Mouse (Mus musculus) right cerebral cortex, postnatal 25 days (tissue): ENCODE measurements at regions not wholly inside any gene's neighbourhood (a gene's known extent, or its start where the extent isn't known, plus 50 kb on each side); places are given as distances from the start of the nearest gene placed in this dataset.

Experiments
- DNase-seq: peaks from one replicate; pipeline ENCODE4 v3.0.0; 2022

DNA sequence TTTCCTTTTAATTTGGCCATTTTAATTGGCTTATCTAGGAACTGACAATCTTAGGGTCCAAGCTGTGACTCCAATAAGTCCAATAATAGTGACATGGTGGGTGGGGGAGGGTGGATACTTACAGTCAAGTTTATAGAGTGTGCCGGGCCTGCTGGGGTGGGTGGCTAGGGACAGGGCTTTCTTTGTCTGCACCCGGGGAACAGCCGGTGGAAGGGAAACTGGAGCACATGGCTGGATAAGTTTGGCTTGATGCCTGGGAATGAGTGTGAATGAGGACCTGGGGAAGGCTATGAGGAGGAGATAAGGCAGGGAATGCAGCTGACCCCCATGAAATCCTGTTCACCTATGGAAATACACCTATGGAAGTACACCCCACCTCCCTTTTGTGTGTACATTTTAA is 81.7 kb upstream of the Cers4 start:
- DNase-seq = no peak

DNA sequence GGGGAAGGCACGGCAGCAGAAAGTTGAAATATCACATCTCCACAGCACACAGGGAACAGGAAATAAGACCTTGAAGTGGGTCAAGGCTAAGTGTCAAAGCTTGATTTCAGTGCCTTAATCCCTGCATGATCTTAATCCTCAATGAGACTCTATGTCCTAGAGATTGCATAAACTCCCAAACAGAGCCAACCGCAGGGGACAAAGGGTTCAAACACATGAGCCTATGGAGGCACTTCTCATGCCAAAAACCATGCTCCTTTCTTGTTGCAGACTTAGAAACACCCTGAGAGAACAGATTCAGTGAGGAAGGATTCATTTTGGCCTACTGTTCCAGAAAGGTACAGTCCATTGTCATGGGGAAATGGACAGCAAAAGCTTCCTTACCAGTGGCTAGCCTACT is 81.0 kb upstream of the Cers4 start:
- DNase-seq = no peak

DNA sequence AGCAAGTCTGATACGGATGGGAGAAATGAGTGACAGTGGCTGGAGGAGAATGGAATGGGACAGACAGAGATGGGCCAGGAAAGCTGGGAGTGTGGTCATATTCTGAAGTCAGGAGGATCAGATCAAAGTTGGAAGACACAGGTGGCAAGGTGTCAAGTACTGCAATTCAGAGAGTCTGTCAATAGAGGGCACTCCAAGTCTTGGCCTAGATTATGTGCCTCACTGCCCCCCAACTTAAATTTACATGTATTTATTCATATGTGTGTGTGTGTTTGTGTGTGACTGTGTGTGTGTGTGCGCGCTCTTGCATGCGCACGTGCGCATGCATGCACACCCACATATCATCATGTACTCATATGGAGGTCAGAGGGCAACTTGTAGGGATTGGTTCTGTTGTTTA is 79.6 kb upstream of the Cers4 start:
- DNase-seq = peak; percentile 14

DNA sequence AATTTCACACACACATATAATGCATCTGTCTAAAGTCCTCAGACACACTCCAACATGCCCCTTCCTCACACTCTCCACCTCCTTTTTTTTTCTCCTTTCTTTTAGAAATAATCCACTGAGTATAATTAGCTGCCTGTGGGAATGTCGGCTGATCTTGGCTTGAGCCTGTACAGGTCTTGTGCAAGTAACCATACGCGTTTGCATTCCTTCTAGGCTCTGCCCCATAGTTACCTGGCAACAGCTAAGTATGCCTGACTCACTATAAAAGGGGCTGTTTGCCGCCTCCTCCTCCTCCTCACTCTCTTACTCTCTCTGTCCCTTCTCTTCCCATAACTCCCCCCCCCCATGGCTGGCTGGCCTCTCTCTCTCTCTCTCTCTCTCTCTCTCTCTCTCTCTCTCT is 79.1 kb upstream of the Cers4 start:
- DNase-seq = peak; percentile 24

GRCm38 (mm10) chr8:4417141-4417540 is 75.7 kb upstream of the Cers4 start:
- DNase-seq = no peak

GRCm38 (mm10) chr8:4433161-4433560 is 59.7 kb upstream of the Cers4 start:
- no peak for DNase-seq

- DNase-seq = no peak
Observed at GRCm38 (mm10) chr8:4436546-4436945, 56.3 kb upstream of the Cers4 start.
